Mouse (Mus musculus): ENCODE measurements around the gene Zscan22.
"Not testable (repeated sequence)": the region's sequence is repeated elsewhere in the genome, so short reads cannot be mapped to it uniquely, and the experiment has no call there.

The Zscan22 gene

GRCm38 (mm10) chr7:12927693-12928589 lies 30.3 kb downstream of the Zscan22 start:
- DNase-seq (ENCODE audit: low spot score in 2 of 2) = peak; percentile 35 to 52

GRCm38 (mm10) chr7:12933615-12934140 lies 36.1 kb downstream of the Zscan22 start:
- DNase-seq (ENCODE audit: low spot score in 2 of 2) = no peak

GRCm38 (mm10) chr7:12934808-12935207 lies 37.2 kb downstream of the Zscan22 start:
- DNase-seq (ENCODE audit: low spot score in 2 of 2) = no peak

- DNase-seq (ENCODE audit: low spot score in 2 of 2) = not testable (repeated sequence)
Measured at GRCm38 (mm10) chr7:12937254-12937803, 39.7 kb downstream of the Zscan22 start.

GRCm38 (mm10) chr7:12940599-12940998 lies 43.0 kb downstream of the Zscan22 start:
- no peak for DNase-seq (ENCODE audit: low spot score in 2 of 2)

GRCm38 (mm10) chr7:12943488-12943887 lies 45.9 kb downstream of the Zscan22 start:
- no peak for DNase-seq (ENCODE audit: low spot score in 2 of 2)

- peak; percentile 94 to 99 for DNase-seq (ENCODE audit: low spot score in 2 of 2)
Measured at GRCm38 (mm10) chr7:12949032-12949871, 51.6 kb downstream of the Zscan22 start.

GRCm38 (mm10) chr7:12949872-12950229 lies 52.2 kb downstream of the Zscan22 start:
- no peak for DNase-seq (ENCODE audit: low spot score in 2 of 2)

GRCm38 (mm10) chr7:12954896-12955295 lies 57.3 kb downstream of the Zscan22 start:
- no peak for DNase-seq (ENCODE audit: low spot score in 2 of 2)

GRCm38 (mm10) chr7:12957511-12957910 lies 59.9 kb downstream of the Zscan22 start:
- no peak for DNase-seq (ENCODE audit: low spot score in 2 of 2)
